Mouse (Mus musculus) forebrain, embryonic 13.5 days (tissue): ENCODE data around the gene Zfp593. TPM values are rescaled to one million over a fixed set of nuclear protein-coding genes. Genes with fewer than 3 reads are reported as not detected.
"Not testable (repeated sequence)": the region's sequence is repeated elsewhere in the genome, so short reads cannot be mapped to it uniquely, and the experiment has no call there.

Source experiments
- ATAC-seq: fragments of 200-750 bp; cut with Nextera tagmentation; 2 replicates; pipeline ENCODE4 v1.8.0; 2017
- H3K27ac ChIP-seq: fragments of 300-500 bp; sonication (generic); 2 replicates; pipeline ENCODE4 v1.5.1; 2015; ENCODE audit warnings: inconsistent platforms, mild to moderate bottlenecking, moderate library complexity
- H3K27me3 ChIP-seq: fragments of 300-500 bp; sonication (generic); 2 replicates; pipeline ENCODE4 v1.6.1; 2015; ENCODE audit warnings: mild to moderate bottlenecking, inconsistent platforms
- H3K36me3 ChIP-seq: fragments of 300-500 bp; sonication (generic); 2 replicates; pipeline ENCODE4 v1.6.1; 2015; ENCODE audit warnings: mild to moderate bottlenecking, inconsistent platforms; ENCODE audit not compliant: poor library complexity, severe bottlenecking
- H3K4me1 ChIP-seq: fragments of 300-500 bp; sonication (generic); 2 replicates; pipeline ENCODE4 v1.6.1; 2015; ENCODE audit warnings: inconsistent platforms
- H3K4me2 ChIP-seq: fragments of 300-500 bp; sonication (generic); 2 replicates; pipeline ENCODE4 v1.6.1; 2015; ENCODE audit warnings: inconsistent platforms, mild to moderate bottlenecking, moderate library complexity
- H3K4me3 ChIP-seq: fragments of 300-500 bp; sonication (generic); 2 replicates; pipeline ENCODE4 v1.5.1; 2015; ENCODE audit warnings: mild to moderate bottlenecking, inconsistent platforms
- H3K9ac ChIP-seq: fragments of 300-500 bp; sonication (generic); 2 replicates; pipeline ENCODE4 v1.6.1; 2015; ENCODE audit warnings: mild to moderate bottlenecking, inconsistent platforms
- H3K9me3 ChIP-seq: fragments of 300-500 bp; sonication (generic); replicated peaks from 2 replicates; pipeline ENCODE4 v1.6.1; 2016; ENCODE audit warnings: inconsistent platforms
- WGBS: fragments of 180-500 bp; shearing (Covaris S2); methylation state at CpG from one replicate; pipeline ENCODE4 v1.1.7; 2015; 5-methylcytosine and 5-hydroxymethylcytosine counted together
- polyA plus RNA-seq: library from polyadenylated mRNA; unstranded; fragments of >200 nt; fragmentation: Nextera tagmentation; extraction: Ambion mirVana; gene quantifications from 2 replicates; pipeline ENCODE4 v1.2.1, GENCODE M21; 2015

The Zfp593 gene
- polyA plus RNA-seq, 1 experiment from 2014 or later: 17.2 TPM

DNA sequence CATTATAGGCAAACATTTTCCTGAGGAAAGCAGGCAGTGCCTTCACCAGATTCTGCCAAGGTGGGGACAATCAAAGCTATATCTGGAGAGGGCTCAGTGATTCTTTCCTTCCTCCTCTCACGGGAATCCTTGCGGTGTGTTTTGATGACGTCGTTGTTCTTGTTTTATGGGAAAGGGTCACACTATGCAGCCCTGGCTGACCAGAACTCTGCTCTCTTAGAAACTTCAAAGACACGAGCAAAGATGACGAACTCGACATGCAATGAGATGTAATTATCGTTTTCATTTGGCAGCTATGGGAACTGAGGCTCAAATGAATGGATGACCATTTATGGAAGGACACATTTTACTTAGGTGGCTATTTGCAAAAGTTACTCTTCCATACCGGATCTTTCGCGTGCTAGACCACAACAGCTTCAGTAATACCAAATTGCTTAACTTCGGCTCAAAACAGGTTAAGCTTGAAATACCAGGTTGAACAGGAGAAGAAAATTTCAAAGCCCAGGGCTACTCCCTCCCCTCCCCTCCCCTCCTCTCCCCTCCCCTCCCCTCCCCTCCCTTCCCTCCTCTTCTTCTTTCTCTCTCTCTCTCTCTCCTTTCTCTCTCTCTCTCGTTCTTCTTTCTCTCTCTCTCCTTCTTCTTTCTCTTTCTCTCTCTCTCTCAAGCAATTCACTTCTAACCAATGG, 27.5 kb upstream of the Zfp593 start:
- H3K4me3 ChIP-seq: no peak overlapping the region
- H3K4me1 ChIP-seq: no peaks in the 10 kb centered on the region
- peaks cover 24% of the 10 kb centered on the region for H3K36me3 ChIP-seq
- H3K27me3 ChIP-seq: no peaks in the 10 kb centered on the region
- peak overlapping the region; percentile 17; the same call in 1 of the 2 replicates for H3K4me2 ChIP-seq
- ATAC-seq: no peak
- no peak overlapping the region for H3K27ac ChIP-seq
- no peak overlapping the region for H3K9ac ChIP-seq
- 40% methylated on average over 12 of the region's 13 CpGs for WGBS
- H3K9me3 ChIP-seq: no peaks in the 10 kb centered on the region

DNA sequence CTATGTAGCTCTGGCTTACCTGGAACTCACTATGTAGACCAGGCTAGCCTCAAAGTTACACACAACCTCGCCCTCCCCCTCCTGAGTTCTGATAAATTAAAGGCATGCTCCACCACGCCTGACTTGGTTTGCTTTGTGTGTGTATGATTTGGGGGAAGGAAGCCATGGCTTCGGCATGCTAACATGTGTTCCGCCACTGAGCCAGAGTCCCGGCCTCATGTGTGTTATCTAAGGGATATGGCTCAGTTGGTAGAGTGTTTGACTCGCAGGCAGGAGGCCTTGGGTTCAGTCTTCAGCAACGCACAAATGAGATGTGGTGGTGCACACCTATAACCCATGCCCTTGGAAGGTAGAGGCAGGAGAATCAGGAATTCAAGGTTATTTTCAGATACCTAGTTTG, 26.6 kb upstream of the Zfp593 start:
- Histone ChIP-seq H3K4me3 (no peak overlapping the region), H3K4me1 (no peaks in the 10 kb centered on the region)
- 81% methylated on average over 7 of the region's 7 CpGs for WGBS

DNA sequence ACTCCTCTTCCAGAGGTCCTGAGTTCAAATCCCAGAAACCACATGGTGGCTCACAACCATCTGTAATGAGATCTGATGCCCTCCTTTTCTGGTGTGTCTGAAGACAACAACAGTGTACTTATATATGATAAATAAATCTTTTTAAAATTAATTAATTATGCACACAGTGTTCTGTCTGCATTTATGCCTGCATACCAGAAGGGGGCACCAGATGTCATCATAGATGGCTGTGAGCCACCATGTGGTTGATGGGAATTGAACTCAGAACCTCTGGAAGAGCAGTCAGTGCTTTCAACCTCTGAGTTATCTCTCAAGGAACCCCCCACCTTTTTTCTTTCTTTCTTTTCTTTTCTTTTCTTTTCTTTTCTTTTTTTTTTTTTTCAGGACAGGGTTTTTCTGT, 24.2 kb upstream of the Zfp593 start:
- H3K36me3 ChIP-seq, ATAC-seq, H3K9ac ChIP-seq, H3K4me2 ChIP-seq, H3K27me3 ChIP-seq, H3K4me3 ChIP-seq, H3K27ac ChIP-seq, H3K9me3 ChIP-seq, H3K4me1 ChIP-seq: not testable (repeated sequence)

More for the DNA sequence above, 26.6 kb upstream of the Zfp593 start:
- H3K9ac ChIP-seq: no peak overlapping the region
- H3K27ac ChIP-seq: no peak overlapping the region
- no peaks in the 10 kb centered on the region for H3K27me3 ChIP-seq
- no peaks in the 10 kb centered on the region for H3K9me3 ChIP-seq
- H3K36me3 ChIP-seq: peaks cover 15% of the 10 kb centered on the region
- no peak overlapping the region for H3K4me2 ChIP-seq
- ATAC-seq: no peak

DNA sequence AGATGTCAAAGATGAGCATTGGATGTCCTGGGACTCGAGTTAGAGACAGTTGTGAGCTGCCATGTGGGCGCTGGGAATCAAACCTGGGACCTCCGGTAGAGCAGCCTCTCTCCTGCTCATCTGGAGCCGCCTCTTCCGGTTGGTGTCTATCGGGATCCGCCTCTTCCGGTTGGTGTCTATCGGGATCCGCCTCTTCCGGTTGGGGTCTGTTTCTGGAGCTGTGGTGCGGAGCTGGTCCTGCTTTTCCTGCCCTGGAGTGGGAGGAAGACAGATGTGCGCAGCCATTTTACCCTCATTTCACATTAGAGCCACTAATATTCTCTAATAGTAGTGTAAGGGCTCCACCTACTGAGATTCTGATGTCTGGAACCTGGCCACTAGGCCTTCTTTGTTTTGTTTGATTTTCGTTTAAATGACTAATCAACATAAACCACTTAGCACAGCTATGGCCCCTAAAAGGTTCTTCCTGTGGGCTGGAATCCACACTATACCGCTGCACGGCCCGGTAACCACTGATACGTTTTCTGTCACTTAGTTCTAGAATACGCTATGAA, 22.8 kb upstream of the Zfp593 start:
- Histone ChIP-seq H3K4me1 (no peaks in the 10 kb centered on the region), H3K9ac (no peak overlapping the region), H3K36me3 (no peaks in the 10 kb centered on the region), H3K4me3 (no peak overlapping the region), H3K4me2 (no peak overlapping the region), H3K27me3 (no peaks in the 10 kb centered on the region), H3K27ac (no peak overlapping the region), H3K9me3 (no peaks in the 10 kb centered on the region)
- ATAC-seq: no peak
- 87% methylated on average over 19 of the region's 19 CpGs for WGBS

DNA sequence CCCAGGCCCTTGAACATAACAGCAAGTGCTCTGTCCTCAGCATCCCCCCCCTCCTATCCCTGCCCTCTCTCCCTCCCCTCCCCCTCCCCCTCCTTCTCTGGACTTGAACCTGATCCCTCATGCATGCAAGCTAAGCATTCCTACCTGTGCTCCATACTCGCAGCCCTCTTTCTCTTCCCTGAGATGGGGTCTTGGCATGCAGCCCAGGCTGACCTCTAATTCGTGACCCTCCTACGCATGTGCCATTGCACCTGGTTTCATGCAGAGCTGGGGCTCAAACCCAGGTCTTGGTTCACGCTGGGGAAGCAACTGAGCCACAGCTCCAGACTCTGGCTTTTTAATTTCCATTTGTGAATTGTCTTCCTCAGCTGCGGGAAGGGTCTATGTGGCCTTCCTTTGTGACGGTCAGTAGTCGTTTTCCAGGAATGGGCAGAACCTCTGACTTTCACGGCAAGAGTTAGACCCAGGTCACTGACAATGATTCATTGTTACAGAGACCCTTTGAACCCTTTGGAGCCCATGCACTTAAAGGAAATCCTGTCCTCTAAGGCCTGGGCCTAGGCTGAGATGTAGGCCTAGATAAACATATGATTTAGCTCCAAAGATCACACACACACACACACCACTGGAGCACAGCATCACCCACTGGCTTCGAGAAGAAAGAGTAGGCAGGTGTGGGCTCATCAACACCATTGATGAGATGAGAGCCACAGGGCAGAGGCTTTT, 20.6 kb upstream of the Zfp593 start:
- Histone ChIP-seq H3K9me3 (no peaks in the 10 kb centered on the region), H3K9ac (no peak overlapping the region), H3K36me3 (no peaks in the 10 kb centered on the region), H3K27me3 (no peaks in the 10 kb centered on the region), H3K4me2 (no peak overlapping the region), H3K4me1 (no peaks in the 10 kb centered on the region), H3K4me3 (no peak overlapping the region), H3K27ac (no peak overlapping the region)
- 67% methylated on average over 9 of the region's 9 CpGs for WGBS
- ATAC-seq: no peak

DNA sequence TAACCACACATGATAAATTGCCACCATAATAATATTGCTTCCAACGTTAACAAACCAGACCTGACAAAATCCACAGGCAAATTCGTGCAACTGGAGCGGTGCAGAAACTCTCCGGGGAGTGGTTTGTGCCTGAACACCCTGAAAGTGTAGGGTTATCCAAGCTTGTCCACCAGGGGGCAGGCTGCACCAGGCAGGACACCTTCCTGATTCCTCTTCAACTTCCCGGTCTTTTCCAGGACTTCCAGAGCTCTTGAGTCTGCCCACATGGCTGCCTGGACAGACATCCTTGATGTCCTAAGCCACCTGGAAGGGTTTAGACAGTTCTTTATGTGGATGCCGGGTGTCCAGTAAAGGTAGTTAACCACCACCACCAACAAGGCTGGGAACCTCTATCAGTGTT, 17.8 kb upstream of the Zfp593 start:
- Histone ChIP-seq H3K4me3 (no peak overlapping the region), H3K27ac (no peak overlapping the region), H3K9ac (no peak overlapping the region), H3K27me3 (no peaks in the 10 kb centered on the region), H3K4me2 (no peak overlapping the region), H3K9me3 (no peaks in the 10 kb centered on the region), H3K36me3 (no peaks in the 10 kb centered on the region), H3K4me1 (no peaks in the 10 kb centered on the region)
- WGBS: 35% methylated on average over 6 of the region's 6 CpGs
- no peak for ATAC-seq

- no peak for ATAC-seq
- Histone ChIP-seq H3K4me1 (peaks cover 30% of the 10 kb centered on the region), H3K27ac (no peak overlapping the region), H3K4me2 (no peak overlapping the region), H3K9me3 (no peaks in the 10 kb centered on the region), H3K27me3 (peaks cover 35% of the 10 kb centered on the region), H3K9ac (no peak overlapping the region), H3K36me3 (no peaks in the 10 kb centered on the region), H3K4me3 (no peak overlapping the region)
- WGBS: 66% methylated on average over 11 of the region's 11 CpGs
Observed at GRCm38 (mm10) chr4:134258354-134258753, 13.0 kb upstream of the Zfp593 start.

- H3K9me3 ChIP-seq: no peaks in the 10 kb centered on the region
- H3K36me3 ChIP-seq: no peaks in the 10 kb centered on the region
- no peak overlapping the region for H3K4me2 ChIP-seq
- peaks cover 33% of the 10 kb centered on the region for H3K4me1 ChIP-seq
- WGBS: 8% methylated on average over 11 of the region's 11 CpGs
- H3K9ac ChIP-seq: no peak overlapping the region
- no peak overlapping the region for H3K27ac ChIP-seq
- H3K4me3 ChIP-seq: no peak overlapping the region
- H3K27me3 ChIP-seq: peaks cover 44% of the 10 kb centered on the region
- no peak for ATAC-seq
Observed at GRCm38 (mm10) chr4:134257198-134258009, 12.0 kb upstream of the Zfp593 start.

DNA sequence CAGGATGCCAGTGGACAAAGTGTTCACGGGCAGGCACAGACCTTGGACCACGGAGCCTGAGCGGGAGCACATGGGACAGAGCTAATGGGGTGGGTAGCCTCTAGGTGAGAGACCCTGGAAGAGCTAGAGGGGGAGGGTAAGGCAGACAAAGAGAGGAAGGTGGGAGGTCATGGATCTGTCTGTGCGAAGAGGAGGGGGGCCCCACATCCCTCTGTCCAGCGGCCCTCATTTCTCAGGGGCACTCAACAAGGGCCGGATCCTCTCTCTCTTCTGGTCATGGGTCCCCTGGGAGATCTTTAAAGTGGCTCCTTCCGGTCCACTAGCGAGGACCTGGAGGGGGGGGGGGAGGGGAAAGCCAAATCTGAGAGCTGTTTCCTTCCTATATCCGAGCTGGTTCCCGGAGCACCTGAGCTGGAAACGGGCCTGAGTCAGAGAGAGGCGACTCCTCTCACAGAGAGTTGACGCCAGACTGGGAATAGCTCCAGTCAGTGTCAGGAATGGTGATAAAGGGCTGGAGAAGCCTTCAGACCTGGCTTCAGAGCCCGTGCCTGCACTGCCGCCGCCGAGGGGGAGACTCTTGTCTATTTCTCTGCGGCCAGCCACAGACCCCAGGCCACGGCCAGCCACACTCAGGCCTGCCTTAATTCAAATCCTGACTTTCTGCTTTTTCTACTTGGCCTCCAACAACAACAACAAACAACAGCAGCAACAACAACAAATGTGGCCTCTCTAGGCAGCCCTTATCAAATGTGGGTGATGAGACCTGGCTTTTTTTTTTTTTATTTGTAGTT, 11.2 kb upstream of the Zfp593 start:
- Histone ChIP-seq H3K4me1 (peaks cover 41% of the 10 kb centered on the region), H3K36me3 (no peaks in the 10 kb centered on the region), H3K27ac (no peak overlapping the region), H3K4me2 (no peak overlapping the region), H3K9me3 (no peaks in the 10 kb centered on the region), H3K4me3 (no peak overlapping the region), H3K9ac (no peak overlapping the region), H3K27me3 (peaks cover 52% of the 10 kb centered on the region)
- WGBS: 8% methylated on average over 18 of the region's 19 CpGs
- no peak for ATAC-seq

DNA sequence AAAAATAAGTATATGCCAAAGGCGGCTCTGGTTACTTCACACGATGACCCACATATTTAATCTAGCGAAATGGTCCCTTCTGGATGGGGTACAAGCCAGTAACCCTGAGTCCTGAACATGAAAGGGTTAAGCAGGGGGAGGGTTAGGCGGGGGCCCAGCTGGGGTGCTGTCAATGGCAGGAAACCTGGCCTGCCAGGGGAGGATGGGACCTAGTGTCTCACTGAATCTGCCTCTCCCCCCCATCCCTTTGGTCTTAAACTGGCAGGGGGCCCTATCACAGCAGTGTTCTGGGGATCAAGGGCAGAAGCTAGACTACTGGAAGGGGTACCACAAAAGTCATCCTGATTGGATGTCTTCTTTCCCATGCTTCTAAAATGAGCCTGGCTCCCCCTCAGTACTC, 10.5 kb upstream of the Zfp593 start:
- Histone ChIP-seq H3K27me3 (peaks cover 60% of the 10 kb centered on the region), H3K9me3 (no peaks in the 10 kb centered on the region), H3K4me3 (no peak overlapping the region), H3K4me1 (peaks cover 48% of the 10 kb centered on the region), H3K4me2 (no peak overlapping the region), H3K9ac (no peak overlapping the region), H3K27ac (no peak overlapping the region), H3K36me3 (no peaks in the 10 kb centered on the region)
- WGBS: 22% methylated on average over 4 of the region's 4 CpGs
- no peak for ATAC-seq

DNA sequence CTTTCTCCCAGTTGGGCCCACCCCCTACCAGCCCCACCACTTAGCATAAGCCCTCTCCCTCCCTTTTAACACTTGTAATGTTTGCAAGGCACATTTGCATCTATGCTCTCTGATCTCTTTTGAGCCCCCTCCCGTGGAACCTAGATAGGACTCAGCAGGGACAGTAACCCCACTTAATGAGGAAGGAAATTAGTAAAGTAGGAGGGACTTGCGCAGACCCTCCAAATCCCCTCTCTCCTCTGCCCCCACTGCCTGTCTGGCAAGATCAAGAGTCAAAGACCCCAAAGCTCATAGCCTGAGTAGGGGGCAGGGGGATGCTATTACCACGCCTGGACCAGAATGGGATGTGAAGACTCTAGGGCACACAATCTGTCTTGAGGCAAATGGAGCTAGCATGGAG, 9.4 kb upstream of the Zfp593 start:
- Histone ChIP-seq H3K9me3 (no peaks in the 10 kb centered on the region), H3K36me3 (no peaks in the 10 kb centered on the region), H3K4me1 (peaks cover 58% of the 10 kb centered on the region), H3K27ac (no peak overlapping the region), H3K4me2 (no peak overlapping the region), H3K9ac (no peak overlapping the region), H3K4me3 (no peak overlapping the region), H3K27me3 (peaks cover 70% of the 10 kb centered on the region)
- 25% methylated on average over 3 of the region's 3 CpGs for WGBS
- no peak for ATAC-seq
